Mouse (Mus musculus) ES-Bruce4 (cell line): Measurements from ENCODE around the gene Stard9. TPM values are rescaled to one million over a fixed set of nuclear protein-coding genes. Genes with fewer than 3 reads are reported as not detected.

Experiments
- H3K27ac ChIP-seq: 2 replicates; pipeline ENCODE4 v1.5.1; 2012; ENCODE audit warnings: low read length, inconsistent platforms; ENCODE audit not compliant: insufficient read depth
- H3K27me3 ChIP-seq: 2 replicates; pipeline ENCODE4 v1.6.1; 2012; ENCODE audit warnings: mild to moderate bottlenecking, low read length, inconsistent platforms; ENCODE audit not compliant: control insufficient read depth, poor library complexity, insufficient read depth, severe bottlenecking
- H3K36me3 ChIP-seq: 2 replicates; pipeline ENCODE4 v1.6.1; 2012; ENCODE audit warnings: inconsistent platforms, mild to moderate bottlenecking, low read length, moderate library complexity; ENCODE audit not compliant: control insufficient read depth, poor library complexity, insufficient read depth, severe bottlenecking
- H3K4me1 ChIP-seq: one replicate; pipeline ENCODE4 v1.8.1; 2011; ENCODE audit warnings: low read length; ENCODE audit not compliant: control insufficient read depth, insufficient read depth
- H3K4me3 ChIP-seq: 2 replicates; pipeline ENCODE4 v1.5.1; 2011; ENCODE audit warnings: low read depth, mild to moderate bottlenecking, low read length
- H3K9ac ChIP-seq: 2 replicates; pipeline ENCODE4 v1.6.1; 2012; ENCODE audit warnings: low read depth, mild to moderate bottlenecking, inconsistent platforms; ENCODE audit not compliant: poor library complexity, severe bottlenecking
- H3K9me3 ChIP-seq: replicated peaks from 2 replicates; pipeline ENCODE4 v1.6.1; 2012; ENCODE audit warnings: mild to moderate bottlenecking, low read length, inconsistent platforms; ENCODE audit not compliant: control insufficient read depth, poor library complexity, insufficient read depth, severe bottlenecking
- CTCF ChIP-seq: IDR thresholded peaks from one replicate; pipeline ENCODE4 v1.8.1; 2011; ENCODE audit warnings: low read depth, low read length
- EP300 ChIP-seq: IDR thresholded peaks from 2 replicates; pipeline ENCODE4 v1.6.1; 2011; ENCODE audit warnings: low read depth, low read length; ENCODE audit not compliant: insufficient read depth
- POLR2A ChIP-seq: IDR thresholded peaks from one replicate; pipeline ENCODE4 v1.8.1; 2011; ENCODE audit warnings: low read length; ENCODE audit not compliant: insufficient read depth
- polyA plus RNA-seq: library from polyadenylated mRNA; stranded (reverse); fragments of >200 nt; gene quantifications from 2 replicates; pipeline ENCODE4 v1.2.4, GENCODE M21; 2011; ENCODE audit warnings: low read depth; ENCODE audit not compliant: missing spikeins, insufficient read depth, insufficient read length

Stard9 gene
- polyA plus RNA-seq, 1 experiment: 4.0 TPM

GRCm38 (mm10) chr2:120646777-120647176, 17.9 kb downstream of the Stard9 start:
- Histone ChIP-seq H3K4me1 (no peaks in the 10 kb centered on the region), H3K27me3 (no peaks in the 10 kb centered on the region), H3K9me3 (no peaks in the 10 kb centered on the region), H3K9ac (no peak overlapping the region), H3K27ac (no peak overlapping the region), H3K36me3 (no peaks in the 10 kb centered on the region), H3K4me3 (no peak overlapping the region)
- TF ChIP-seq EP300 (no peak), POLR2A (no peak), CTCF (no peak)

- H3K36me3 ChIP-seq: no peaks in the 10 kb centered on the region
- H3K9ac ChIP-seq: no peak overlapping the region
- no peak overlapping the region for H3K4me3 ChIP-seq
- TF ChIP-seq EP300 (no peak), POLR2A (no peak), CTCF (no peak)
- H3K27ac ChIP-seq: no peak overlapping the region
- H3K9me3 ChIP-seq: no peaks in the 10 kb centered on the region
- H3K27me3 ChIP-seq: no peaks in the 10 kb centered on the region
- H3K4me1 ChIP-seq: no peaks in the 10 kb centered on the region
Measured at GRCm38 (mm10) chr2:120652256-120652924, 23.5 kb downstream of the Stard9 start.

GRCm38 (mm10) chr2:120652925-120653284, 24.0 kb downstream of the Stard9 start:
- H3K36me3 ChIP-seq: no peaks in the 10 kb centered on the region
- no peaks in the 10 kb centered on the region for H3K27me3 ChIP-seq
- no peak overlapping the region for H3K9ac ChIP-seq
- H3K4me3 ChIP-seq: no peak overlapping the region
- H3K4me1 ChIP-seq: no peaks in the 10 kb centered on the region
- H3K9me3 ChIP-seq: no peaks in the 10 kb centered on the region
- TF ChIP-seq CTCF (no peak), POLR2A (no peak), EP300 (no peak)
- H3K27ac ChIP-seq: no peak overlapping the region

GRCm38 (mm10) chr2:120654693-120655092, 25.8 kb downstream of the Stard9 start:
- Histone ChIP-seq H3K9ac (no peak overlapping the region), H3K27ac (no peak overlapping the region), H3K27me3 (no peaks in the 10 kb centered on the region), H3K36me3 (no peaks in the 10 kb centered on the region), H3K9me3 (no peaks in the 10 kb centered on the region), H3K4me1 (no peaks in the 10 kb centered on the region), H3K4me3 (no peak overlapping the region)
- TF ChIP-seq CTCF (no peak), POLR2A (no peak), EP300 (no peak)

GRCm38 (mm10) chr2:120655905-120656304, 27.0 kb downstream of the Stard9 start:
- H3K4me1 ChIP-seq: no peaks in the 10 kb centered on the region
- no peak overlapping the region for H3K27ac ChIP-seq
- no peak overlapping the region for H3K9ac ChIP-seq
- H3K4me3 ChIP-seq: no peak overlapping the region
- no peaks in the 10 kb centered on the region for H3K36me3 ChIP-seq
- no peaks in the 10 kb centered on the region for H3K27me3 ChIP-seq
- TF ChIP-seq EP300 (no peak), POLR2A (no peak), CTCF (no peak)
- H3K9me3 ChIP-seq: no peaks in the 10 kb centered on the region

- Histone ChIP-seq H3K9ac (no peak overlapping the region), H3K27me3 (no peaks in the 10 kb centered on the region), H3K9me3 (no peaks in the 10 kb centered on the region), H3K36me3 (no peaks in the 10 kb centered on the region), H3K4me1 (no peaks in the 10 kb centered on the region), H3K4me3 (no peak overlapping the region), H3K27ac (no peak overlapping the region)
- no peak for TF ChIP-seq POLR2A
- no peak for TF ChIP-seq CTCF
- TF ChIP-seq EP300: no peak
Measured at GRCm38 (mm10) chr2:120656711-120657110, 27.8 kb downstream of the Stard9 start.
